Mouse (Mus musculus) liver, embryonic 14.5 days (tissue): ENCODE measurements around the gene Serpina3k. TPM values are rescaled to one million over a fixed set of nuclear protein-coding genes. Genes with fewer than 3 reads are reported as not detected.
"Not testable (repeated sequence)": the region's sequence is repeated elsewhere in the genome, so short reads cannot be mapped to it uniquely, and the experiment has no call there.

Experiments used
- ATAC-seq: fragments of 200-750 bp; cut with Nextera tagmentation; 2 replicates; pipeline ENCODE4 v1.8.0; 2017; ENCODE audit warnings: moderate number of reproducible peaks, mild to moderate bottlenecking, moderate library complexity; ENCODE audit not compliant: insufficient read depth
- DNase-seq, 3 experiments: peaks; one replicate each; pipeline ENCODE4 v3.0.0-alpha.2; 2012 to 2013; ENCODE audit warnings: low read depth in 3 of 3, low spot score in 3 of 3
- H3K27ac ChIP-seq: fragments of 300-500 bp; sonication (generic); 2 replicates; pipeline ENCODE4 v1.5.1; 2014; ENCODE audit warnings: moderate library complexity, mild to moderate bottlenecking, control low read depth, inconsistent platforms
- H3K27me3 ChIP-seq: fragments of 300-500 bp; sonication (generic); 2 replicates; pipeline ENCODE4 v1.6.1; 2014; ENCODE audit warnings: mild to moderate bottlenecking, low read length, moderate library complexity; ENCODE audit not compliant: control insufficient read depth, insufficient read depth
- H3K36me3 ChIP-seq: fragments of 300-500 bp; sonication (generic); replicated peaks from 2 replicates; pipeline ENCODE4 v1.6.1; 2014; ENCODE audit warnings: low read depth; ENCODE audit not compliant: control insufficient read depth, insufficient read depth
- H3K4me1 ChIP-seq, 2 experiments: fragments of 200-500 bp in 1 of 2; fragments of 300-500 bp in 1 of 2; sonication (generic) in 1 of 2; replicated peaks; 2 replicates each; pipeline ENCODE4 v1.6.1; 2012 to 2014; ENCODE audit warnings: antibody characterized with exemption in 1 of 2, inconsistent platforms in 1 of 2, low read length in 1 of 2; ENCODE audit not compliant: control insufficient read depth in 2 of 2, insufficient read depth in 2 of 2
- H3K4me2 ChIP-seq: fragments of 300-500 bp; sonication (generic); 2 replicates; pipeline ENCODE4 v1.6.1; 2014; ENCODE audit warnings: low read depth, mild to moderate bottlenecking, control low read depth, moderate library complexity
- H3K4me3 ChIP-seq, 2 experiments: fragments of 200-500 bp in 1 of 2; fragments of 300-500 bp in 1 of 2; sonication (generic) in 1 of 2; 2 replicates each; pipeline ENCODE4 v1.5.1; 2012 to 2014; ENCODE audit warnings: low read depth in 2 of 2, low read length in 2 of 2, mild to moderate bottlenecking in 2 of 2, control low read depth in 1 of 2, inconsistent platforms in 1 of 2, moderate library complexity in 1 of 2; ENCODE audit not compliant: insufficient read depth in 1 of 2
- H3K9ac ChIP-seq: fragments of 300-500 bp; sonication (generic); replicated peaks from 2 replicates; pipeline ENCODE4 v1.6.1; 2014; ENCODE audit warnings: mild to moderate bottlenecking, control low read depth, moderate library complexity
- H3K9me3 ChIP-seq: fragments of 300-500 bp; sonication (generic); 2 replicates; pipeline ENCODE4 v1.6.1; 2016; ENCODE audit warnings: low read length, mixed read lengths; ENCODE audit not compliant: control insufficient read depth
- CTCF ChIP-seq: IDR thresholded peaks from 2 replicates; pipeline ENCODE4 v1.5.1; 2016; ENCODE audit warnings: antibody characterized with exemption, low read depth, control low read depth
- EP300 ChIP-seq: IDR thresholded peaks from 2 replicates; pipeline ENCODE4 v1.6.1; 2016; ENCODE audit warnings: antibody characterized with exemption, low read depth
- WGBS: fragments of 180-500 bp; shearing (Covaris S2); extraction: QIAGEN DNeasy Blood & Tissue Kit; methylation state at CpG from one replicate; pipeline ENCODE4 v1.1.7; 2014; ENCODE audit not compliant: insufficient replicate concordance; 5-methylcytosine and 5-hydroxymethylcytosine counted together
- polyA plus RNA-seq, 2 experiments: library from polyadenylated mRNA; depleted of rRNA in 1 of 2; stranded (reverse) in 1 of 2; unstranded in 1 of 2; fragments of >200 nt; fragmentation: Nextera tagmentation in 1 of 2; extraction: Ambion mirVana in 1 of 2; gene quantifications; 2 replicates each; pipeline versions ENCODE4 v1.2.1 to v1.2.3; 2012 to 2014

The Serpina3k gene
- polyA plus RNA-seq, 2 experiments = not detected

DNA sequence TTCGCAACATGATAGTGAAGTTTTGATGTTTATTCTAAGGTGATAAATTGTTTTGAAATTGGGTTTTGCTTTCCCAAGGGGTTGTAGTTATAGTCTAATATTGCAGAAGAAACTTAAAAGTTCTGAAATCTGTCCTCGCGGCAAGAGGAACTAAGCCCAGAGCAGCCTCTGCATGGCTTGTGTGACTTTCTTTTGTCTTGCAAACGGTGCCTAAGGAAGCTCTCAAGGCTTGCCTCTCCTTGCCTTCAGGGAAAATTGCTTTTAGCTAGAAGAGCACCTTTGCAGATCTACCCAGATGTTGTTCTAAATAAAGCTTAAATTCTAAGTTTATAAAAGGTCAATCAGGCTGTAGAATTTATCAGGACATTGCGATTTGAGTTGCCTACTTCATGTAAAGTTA is 40.5 kb downstream of the Serpina3k start:
- H3K36me3 ChIP-seq, H3K4me1 ChIP-seq, H3K27me3 ChIP-seq, H3K9me3 ChIP-seq, DNase-seq, H3K4me2 ChIP-seq, H3K4me3 ChIP-seq, H3K27ac ChIP-seq, ATAC-seq, H3K9ac ChIP-seq: not testable (repeated sequence)
- 53% methylated on average over 5 of the region's 5 CpGs for WGBS

DNA sequence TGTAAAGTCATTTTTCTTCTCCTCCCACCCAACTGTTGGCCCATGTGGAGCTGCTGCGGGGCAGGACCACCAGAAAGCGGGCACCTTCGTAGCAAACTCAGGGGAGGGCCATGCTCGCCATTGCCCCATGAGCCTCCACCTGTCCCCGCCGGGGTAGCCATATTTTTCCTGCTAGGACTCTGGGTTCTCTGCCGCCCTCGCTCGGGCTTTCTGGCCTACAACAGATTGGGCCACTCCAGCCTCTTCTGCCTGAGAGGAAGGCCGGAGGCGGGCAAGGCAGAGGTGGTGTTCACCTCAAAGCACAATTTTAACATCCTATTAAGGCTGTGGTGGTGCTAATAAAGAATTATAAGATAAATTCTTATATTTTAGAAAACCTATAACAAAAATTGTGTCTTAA is 41.6 kb downstream of the Serpina3k start:
- 76% methylated on average over 11 of the region's 11 CpGs for WGBS
- no peaks in the 10 kb centered on the region for H3K36me3 ChIP-seq
- no peaks in the 10 kb centered on the region for H3K4me1 ChIP-seq
- H3K9ac ChIP-seq = no peak overlapping the region
- no peak overlapping the region for H3K4me3 ChIP-seq
- no peak for ATAC-seq
- TF ChIP-seq EP300 = no peak
- TF ChIP-seq CTCF = no peak
- H3K4me2 ChIP-seq = no peak overlapping the region
- no peaks in the 10 kb centered on the region for H3K27me3 ChIP-seq
- no peak for DNase-seq
- no peaks in the 10 kb centered on the region for H3K9me3 ChIP-seq
- no peak overlapping the region for H3K27ac ChIP-seq

DNA sequence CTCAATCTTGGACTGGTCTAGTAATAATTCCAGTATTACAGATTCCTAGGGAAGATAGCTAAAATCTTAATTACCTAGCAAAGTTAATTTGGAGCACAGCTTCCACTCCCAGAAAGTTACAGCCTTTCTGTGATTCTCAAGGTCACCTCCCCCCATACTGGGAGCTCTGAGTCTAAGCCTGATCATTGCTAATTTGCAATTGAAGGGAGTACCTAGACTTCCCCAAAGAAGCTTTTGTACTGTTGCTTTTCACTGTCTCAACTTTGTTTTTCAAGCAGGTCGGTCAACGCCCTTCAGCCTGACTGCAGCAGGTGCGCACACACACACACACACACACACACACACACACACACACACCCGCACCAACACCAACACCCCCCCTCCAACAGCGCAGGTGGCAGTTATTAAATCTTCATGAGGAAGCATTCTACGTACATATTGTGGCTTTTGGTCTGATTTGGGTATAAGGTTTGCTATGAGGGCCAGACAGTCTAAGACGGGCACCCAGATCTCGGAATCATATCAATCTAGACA is 42.9 kb downstream of the Serpina3k start:
- WGBS = 70% methylated on average over 8 of the region's 8 CpGs
- H3K4me2 ChIP-seq, H3K9me3 ChIP-seq, H3K27me3 ChIP-seq, DNase-seq, H3K36me3 ChIP-seq, H3K9ac ChIP-seq, H3K27ac ChIP-seq, H3K4me3 ChIP-seq, ATAC-seq, H3K4me1 ChIP-seq: not testable (repeated sequence)

DNA sequence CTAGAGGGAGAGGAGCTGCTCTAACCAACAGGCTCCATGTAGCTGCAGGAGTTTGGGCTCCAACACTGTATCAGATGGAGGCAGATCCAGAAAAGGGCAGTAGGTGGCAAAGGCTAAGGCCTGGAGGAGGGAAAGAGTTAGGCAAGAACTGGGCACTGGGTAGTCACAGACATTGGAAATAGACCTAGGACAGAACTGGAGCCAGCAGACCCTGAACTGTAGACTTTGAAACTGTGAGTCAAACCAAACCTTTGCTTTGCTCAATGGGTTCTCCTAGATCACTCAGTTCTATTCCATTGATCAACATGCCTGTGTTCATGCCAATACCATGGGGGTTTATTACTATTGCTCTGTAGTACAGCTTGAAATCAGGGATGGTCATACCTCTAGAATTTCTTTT is 47.7 kb downstream of the Serpina3k start:
- not testable (repeated sequence) for H3K9ac ChIP-seq, H3K27me3 ChIP-seq, H3K4me1 ChIP-seq, H3K4me2 ChIP-seq, H3K27ac ChIP-seq, H3K9me3 ChIP-seq, H3K36me3 ChIP-seq, H3K4me3 ChIP-seq, ATAC-seq, DNase-seq

DNA sequence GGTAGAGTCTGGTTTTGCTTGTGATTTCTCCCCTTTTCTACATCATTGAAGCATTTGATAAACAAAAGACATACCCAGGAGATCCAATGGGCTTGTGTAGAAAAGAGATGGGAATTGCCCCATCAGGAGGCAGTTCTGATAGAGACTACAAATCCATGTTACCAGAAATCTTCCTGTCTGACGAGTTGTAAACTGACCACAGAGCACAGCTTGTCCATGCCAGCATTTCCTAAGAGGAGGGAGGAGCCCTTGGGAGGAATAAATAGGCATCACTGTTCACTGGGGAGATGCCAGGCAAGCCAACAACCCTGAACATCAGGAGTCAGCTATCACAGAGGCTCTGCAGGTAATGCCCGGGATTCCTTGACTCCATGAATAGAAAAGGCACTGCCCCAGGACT is 48.6 kb downstream of the Serpina3k start:
- not testable (repeated sequence) for H3K9ac ChIP-seq, ATAC-seq, H3K9me3 ChIP-seq, H3K4me3 ChIP-seq, DNase-seq, H3K4me1 ChIP-seq, H3K27me3 ChIP-seq, H3K36me3 ChIP-seq, H3K4me2 ChIP-seq, H3K27ac ChIP-seq
- WGBS = 24% methylated on average over 2 of the region's 2 CpGs

DNA sequence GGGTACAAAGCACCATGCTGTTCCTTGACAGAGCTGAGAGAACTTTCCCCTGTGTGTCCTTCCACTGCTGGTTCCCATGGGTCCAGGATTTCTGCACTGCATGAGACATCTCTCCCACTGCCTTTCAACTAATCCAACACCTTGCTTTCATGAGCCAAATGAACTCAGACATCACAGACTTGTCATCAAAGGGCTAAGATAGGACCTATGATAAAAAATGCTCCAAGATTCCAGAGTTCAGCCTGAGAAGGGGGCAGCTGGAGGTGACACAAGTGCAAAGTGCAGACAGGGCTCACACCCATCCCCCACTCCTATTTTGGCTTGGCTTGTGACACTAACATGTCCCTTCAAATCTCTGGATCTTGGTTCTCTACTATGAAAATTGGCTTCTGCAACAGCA is 50.2 kb downstream of the Serpina3k start:
- DNase-seq = no peak
- H3K4me3 ChIP-seq = no peak overlapping the region
- no peak overlapping the region for H3K4me2 ChIP-seq
- no peak overlapping the region for H3K9ac ChIP-seq
- no peaks in the 10 kb centered on the region; a peak in 2 of 4 replicates for H3K4me1 ChIP-seq
- no peaks in the 10 kb centered on the region for H3K27me3 ChIP-seq
- ATAC-seq = no peak
- TF ChIP-seq EP300 (no peak), CTCF (no peak)
- no peaks in the 10 kb centered on the region for H3K36me3 ChIP-seq
- H3K27ac ChIP-seq = no peak overlapping the region
- H3K9me3 ChIP-seq = no peaks in the 10 kb centered on the region

DNA sequence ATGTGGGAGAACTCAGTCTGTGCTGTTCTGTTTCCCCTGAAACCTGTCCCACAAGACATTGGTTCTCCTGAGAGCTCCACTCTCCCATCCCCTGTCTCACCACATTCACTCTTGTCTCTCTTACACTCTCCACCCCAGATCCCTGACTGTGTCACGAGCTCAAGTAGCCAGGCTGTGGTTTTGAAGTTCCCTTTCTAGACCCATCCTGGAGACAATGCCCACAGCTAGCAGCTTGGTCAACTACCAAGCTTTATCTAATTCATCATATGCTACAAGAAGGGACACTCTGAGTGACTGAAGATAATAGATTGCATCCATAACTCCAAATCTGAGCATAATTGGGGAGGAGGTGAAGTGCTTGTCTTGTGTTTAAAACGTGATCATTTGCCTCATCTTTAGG is 52.8 kb downstream of the Serpina3k start:
- H3K4me1 ChIP-seq, H3K9ac ChIP-seq, ATAC-seq, H3K4me2 ChIP-seq, H3K9me3 ChIP-seq, H3K36me3 ChIP-seq, H3K27ac ChIP-seq, DNase-seq, H3K4me3 ChIP-seq, H3K27me3 ChIP-seq: not testable (repeated sequence)
- 10% methylated on average over 2 of the region's 2 CpGs for WGBS
